Mouse (Mus musculus) lung, postnatal 25 days (tissue): ENCODE results near the gene Grin2d.
"Not testable (repeated sequence)": the region's sequence is repeated elsewhere in the genome, so short reads cannot be mapped to it uniquely, and the experiment has no call there.

Experiments
- DNase-seq: peaks from one replicate; pipeline ENCODE4 v3.0.0; 2022; ENCODE audit warnings: low spot score

Grin2d gene

GRCm38 (mm10) chr7:45878278-45878677 lies at the start of gene Grin2d:
Gene Grin2d, minus strand, starts transcription at chr7:45878378.
- DNase-seq, result not testable (repeated sequence)

GRCm38 (mm10) chr7:45924429-45924816 lies 46.2 kb upstream of the Grin2d start:
- DNase-seq, result peak; percentile 26

GRCm38 (mm10) chr7:45923762-45924428 lies 45.7 kb upstream of the Grin2d start, which contains the start of gene Ccdc114:
Gene Ccdc114, plus strand, starts transcription at chr7:45924072.
- DNase-seq, result peak; percentile 85

- peak; percentile 98 for DNase-seq
Measured at GRCm38 (mm10) chr7:45922928-45923761, 45.0 kb upstream of the Grin2d start.

- DNase-seq, result no peak
Measured at GRCm38 (mm10) chr7:45921950-45922600, 43.9 kb upstream of the Grin2d start.

DNA sequence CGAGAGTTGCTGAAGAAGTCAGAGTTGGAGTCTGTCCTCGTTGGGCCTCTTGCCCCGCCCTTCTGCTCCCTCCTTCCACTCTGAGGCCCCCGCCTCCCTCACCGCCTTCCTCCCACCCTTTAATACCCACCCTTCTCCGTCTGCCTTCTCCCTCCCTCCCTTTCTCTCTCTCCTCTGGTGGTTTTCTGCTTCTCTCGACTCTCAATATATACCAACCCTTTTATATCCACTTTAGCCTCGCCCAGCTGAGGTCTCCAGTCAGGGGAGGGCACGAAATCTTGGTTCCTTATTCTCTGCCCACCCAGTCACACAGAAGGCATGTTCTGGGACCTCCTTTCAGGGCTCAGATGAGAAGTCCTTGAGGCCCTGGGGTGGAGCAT lies 43.1 kb upstream of the Grin2d start, which contains the start of gene Emp3:
Emp3 (minus strand) TSS at position 163 of the 380 bp plus-strand sequence.
- DNase-seq, result peak; percentile 61

DNA sequence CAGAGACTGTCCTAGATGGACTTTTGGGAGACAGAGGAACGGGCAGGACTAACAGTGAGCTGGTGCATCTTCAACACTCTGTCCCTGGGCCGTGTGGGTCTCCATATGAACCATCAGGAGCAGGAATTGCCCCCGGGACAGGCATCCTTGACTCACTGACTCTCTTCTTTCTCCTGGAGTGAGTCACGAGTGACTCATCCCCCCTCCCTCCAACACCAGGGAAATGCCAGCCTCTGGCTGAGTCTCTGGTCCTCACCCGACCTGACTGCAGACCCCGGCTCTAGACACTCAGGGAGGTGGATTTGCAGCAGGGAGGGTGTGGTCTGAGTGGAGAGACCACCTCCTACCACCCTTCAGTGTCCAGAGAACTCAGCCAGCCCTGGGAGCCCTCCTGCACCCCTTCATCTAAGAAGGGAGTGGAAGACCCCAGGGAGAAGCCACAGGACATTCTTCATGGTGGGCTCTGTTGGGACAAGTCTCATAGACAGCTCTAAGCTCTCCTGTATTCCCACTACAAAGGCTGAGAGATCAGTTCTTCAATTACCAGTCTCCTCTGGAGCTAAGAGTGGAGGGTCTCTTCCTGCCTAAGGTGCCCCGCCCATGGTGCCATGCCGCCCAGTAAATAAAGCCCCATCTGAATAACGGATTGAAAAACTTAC lies 42.5 kb upstream of the Grin2d start:
- DNase-seq, result no peak

DNA sequence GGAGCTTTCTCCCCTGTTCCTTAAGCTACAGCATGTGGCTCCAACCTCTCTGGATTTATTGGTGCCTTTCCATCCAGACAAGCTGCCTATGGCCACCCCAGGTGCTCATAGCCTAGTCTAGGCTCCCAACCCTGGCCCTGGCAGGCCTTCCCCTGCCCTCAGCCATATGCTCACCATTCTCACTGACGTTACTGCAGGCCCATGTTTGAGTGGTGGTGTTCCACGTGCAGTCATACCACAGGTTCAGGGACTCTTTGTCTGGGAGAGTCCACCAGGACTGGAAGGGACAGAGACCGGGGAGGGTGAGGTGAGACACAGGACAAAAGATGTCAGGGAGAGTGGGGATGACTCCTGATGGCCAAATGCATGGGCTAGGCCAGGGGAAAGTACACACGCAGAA lies 41.6 kb upstream of the Grin2d start:
- DNase-seq, result no peak

DNA sequence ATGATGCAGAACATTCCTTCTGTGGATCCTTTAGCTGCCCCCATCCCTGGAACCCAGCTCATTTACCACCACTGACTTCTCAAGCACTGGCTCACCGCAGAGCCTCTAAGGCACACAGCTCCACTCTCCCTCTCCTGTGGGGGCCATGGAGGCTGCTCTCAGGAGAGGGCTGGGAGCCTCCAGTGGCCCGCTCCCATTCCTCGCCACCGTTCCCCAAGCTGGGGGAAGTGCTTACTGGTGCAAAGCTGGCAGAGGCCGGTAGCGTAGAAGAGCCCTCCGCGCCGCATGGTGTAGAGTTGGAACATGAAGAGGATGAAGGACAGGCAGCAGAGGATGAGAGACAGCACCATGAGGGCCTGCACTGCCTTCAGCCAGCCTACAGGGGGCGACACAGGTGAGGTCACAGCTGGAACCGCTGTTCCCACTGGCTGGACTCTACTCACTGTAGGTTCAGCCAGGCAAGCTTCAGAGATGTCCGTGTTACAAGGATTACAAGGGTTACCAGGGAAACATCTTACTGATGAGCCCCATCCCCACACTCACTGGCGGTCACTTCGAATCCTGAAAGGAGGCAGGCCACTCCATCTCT lies 41.0 kb upstream of the Grin2d start:
- no peak for DNase-seq

- DNase-seq, result no peak
Measured at GRCm38 (mm10) chr7:45917926-45918325, 39.7 kb upstream of the Grin2d start.

GRCm38 (mm10) chr7:45917004-45917704 lies 39.0 kb upstream of the Grin2d start:
- no peak for DNase-seq

GRCm38 (mm10) chr7:45916056-45917003 lies 38.2 kb upstream of the Grin2d start:
- peak; percentile 85 for DNase-seq

GRCm38 (mm10) chr7:45915011-45915410 lies 36.8 kb upstream of the Grin2d start:
- no peak for DNase-seq

GRCm38 (mm10) chr7:45914067-45914466 lies 35.9 kb upstream of the Grin2d start:
- DNase-seq, result no peak

DNA sequence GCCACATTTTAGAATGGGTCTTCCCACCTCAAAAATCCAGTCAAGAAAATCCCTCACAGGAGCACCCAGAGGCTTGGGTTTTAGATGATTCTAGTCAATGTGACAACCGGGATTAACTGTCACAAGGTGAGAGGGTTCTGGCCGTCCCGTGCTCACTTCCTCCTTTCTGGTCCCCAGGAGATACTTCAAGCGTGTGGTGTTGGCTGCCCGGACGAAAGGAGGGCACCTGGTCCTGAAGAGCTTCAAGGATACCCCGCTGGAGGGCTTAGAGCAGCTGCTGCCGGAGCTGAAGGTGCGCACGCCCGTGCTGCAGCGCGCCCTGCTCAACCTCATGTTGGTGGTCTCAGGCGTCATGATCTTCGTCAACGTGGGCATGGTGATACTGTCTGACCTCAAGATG lies 31.0 kb upstream of the Grin2d start:
- no peak for DNase-seq

DNA sequence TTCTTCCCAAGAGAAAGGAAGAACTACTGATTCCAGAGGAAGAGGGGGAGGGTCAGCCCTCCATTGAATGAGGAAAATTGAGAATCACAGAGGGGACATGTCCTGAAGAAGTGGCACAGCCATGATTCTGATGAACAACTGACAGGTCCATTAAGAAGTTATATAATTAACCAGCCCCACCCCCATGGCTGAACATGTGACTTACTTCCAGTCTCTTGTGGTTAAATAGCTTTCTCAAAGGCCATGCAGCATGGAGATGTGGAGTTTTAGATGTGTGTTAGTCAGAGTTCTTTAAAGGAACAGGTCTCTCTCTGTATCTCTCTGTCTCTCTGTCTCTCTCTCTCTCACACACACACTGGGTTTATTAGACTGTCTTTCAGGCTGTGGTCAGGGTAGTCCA lies 30.2 kb upstream of the Grin2d start:
- no peak for DNase-seq

GRCm38 (mm10) chr7:45906622-45907021 lies 28.4 kb upstream of the Grin2d start:
- no peak for DNase-seq

- DNase-seq, result no peak
Measured at GRCm38 (mm10) chr7:45902481-45903002, 24.4 kb upstream of the Grin2d start.

- DNase-seq, result no peak
Measured at GRCm38 (mm10) chr7:45901562-45901961, 23.4 kb upstream of the Grin2d start.

- DNase-seq, result peak; percentile 28
Measured at GRCm38 (mm10) chr7:45898125-45898524, 19.9 kb upstream of the Grin2d start.
